Mouse (Mus musculus): Measurements from ENCODE around the gene Acox1. TPM values are rescaled to one million over a fixed set of nuclear protein-coding genes. Genes with fewer than 3 reads are reported as not detected.

Gene Acox1
- polyA plus RNA-seq, 1 experiment from 2014 or later, result 36.0 TPM

- no peak overlapping the region for H3K4me2 ChIP-seq
- H3K4me3 ChIP-seq (replicated peaks), result no peak overlapping the region
- H3K36me3 ChIP-seq (replicated peaks), result peaks cover 19% of the 10 kb centered on the region
- H3K9ac ChIP-seq, result no peak overlapping the region
- no peak overlapping the region for H3K27ac ChIP-seq
- H3K27me3 ChIP-seq, result no peaks in the 10 kb centered on the region
- 87% methylated on average over 4 of the region's 4 CpGs for WGBS
- H3K4me1 ChIP-seq, result no peaks in the 10 kb centered on the region
- no peak for ATAC-seq (ENCODE audit: low FRiP score)
- H3K9me3 ChIP-seq, result no peaks in the 10 kb centered on the region
These were observed 7.8 kb upstream of the Acox1 start for GRCm38 (mm10) chr11:116206678-116207077.

DNA sequence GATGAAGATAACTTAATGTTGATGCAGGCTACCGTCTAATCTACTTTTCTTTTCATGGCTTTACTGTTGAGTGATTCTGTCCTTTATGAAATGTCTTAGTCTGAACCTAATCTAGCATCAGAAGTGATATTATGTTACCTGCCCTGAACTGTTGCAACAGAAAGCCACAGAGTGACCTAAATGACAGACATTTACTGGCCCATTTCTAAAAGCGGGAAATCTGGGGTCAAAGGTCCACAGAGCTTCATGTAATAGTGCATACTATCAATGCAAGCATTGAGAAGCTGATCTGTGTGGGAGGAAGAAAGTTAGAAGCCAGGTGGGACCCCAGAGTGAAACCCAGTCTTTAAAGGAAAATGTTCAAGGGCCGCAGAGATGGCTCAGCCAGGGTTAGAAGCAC, 4.3 kb upstream of the Acox1 start:
- WGBS, result 96% methylated on average over 3 of the region's 3 CpGs
- no peaks in the 10 kb centered on the region for H3K9me3 ChIP-seq
- no peak overlapping the region for H3K4me2 ChIP-seq
- H3K9ac ChIP-seq, result no peak overlapping the region
- peaks cover 5% of the 10 kb centered on the region for H3K4me1 ChIP-seq
- no peak overlapping the region for H3K27ac ChIP-seq
- H3K36me3 ChIP-seq (replicated peaks), result peaks cover 19% of the 10 kb centered on the region
- H3K4me3 ChIP-seq (replicated peaks), result no peak overlapping the region
- no peak for ATAC-seq (ENCODE audit: low FRiP score)
- H3K27me3 ChIP-seq, result no peaks in the 10 kb centered on the region

- 90% methylated on average over 2 of the region's 2 CpGs for WGBS
- Histone ChIP-seq H3K27me3 (no peaks in the 10 kb centered on the region), H3K4me1 (peaks cover 16% of the 10 kb centered on the region), H3K4me3 (replicated peaks) (no peak overlapping the region), H3K4me2 (no peak overlapping the region), H3K9me3 (no peaks in the 10 kb centered on the region), H3K27ac (no peak overlapping the region), H3K36me3 (replicated peaks) (peaks cover 13% of the 10 kb centered on the region), H3K9ac (no peak overlapping the region)
- no peak for ATAC-seq (ENCODE audit: low FRiP score)
These were observed 2.3 kb upstream of the Acox1 start for GRCm38 (mm10) chr11:116201151-116201550.

DNA sequence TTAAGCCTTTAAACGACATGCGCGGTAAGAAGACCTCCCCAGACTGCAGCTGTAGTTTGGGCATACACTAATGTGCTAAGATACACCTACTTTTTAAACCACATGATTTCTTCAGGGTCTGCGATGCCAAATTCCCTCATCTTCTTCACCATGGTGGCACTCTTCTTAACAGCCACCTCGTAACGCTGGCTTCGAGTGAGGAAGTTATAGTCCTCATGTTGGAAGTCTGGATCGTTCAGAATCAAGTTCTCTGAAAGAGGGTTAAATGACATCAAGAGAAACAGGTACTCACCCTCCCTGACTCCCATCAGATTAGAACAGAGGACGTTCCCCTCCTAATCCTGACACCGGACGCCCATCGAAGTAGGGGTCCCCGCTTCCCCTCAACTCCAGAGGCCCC, 713 bp downstream of the Acox1 start:
- peak overlapping the region; percentile 68 for H3K9ac ChIP-seq
- H3K36me3 ChIP-seq (replicated peaks), result peaks cover 12% of the 10 kb centered on the region
- no peaks in the 10 kb centered on the region for H3K9me3 ChIP-seq
- no peaks in the 10 kb centered on the region for H3K27me3 ChIP-seq
- peak overlapping the region; percentile 90 for H3K27ac ChIP-seq
- WGBS, result 27% methylated on average over 13 of the region's 13 CpGs
- no peak for ATAC-seq (ENCODE audit: low FRiP score)
- peaks cover 16% of the 10 kb centered on the region for H3K4me1 ChIP-seq
- peak overlapping the region; percentile 61 for H3K4me3 ChIP-seq (replicated peaks)
- H3K4me2 ChIP-seq, result peak overlapping the region; percentile 79

- Histone ChIP-seq H3K9ac (no peak overlapping the region), H3K4me3 (replicated peaks) (no peak overlapping the region; the same call in 1 of the 2 replicates), H3K27me3 (no peaks in the 10 kb centered on the region), H3K4me1 (peaks cover 16% of the 10 kb centered on the region), H3K27ac (no peak overlapping the region), H3K36me3 (replicated peaks) (peaks cover 12% of the 10 kb centered on the region), H3K4me2 (peak overlapping the region; percentile 79), H3K9me3 (no peaks in the 10 kb centered on the region)
- no peak for ATAC-seq (ENCODE audit: low FRiP score)
- 92% methylated on average over 6 of the region's 6 CpGs for WGBS
These were observed 1.3 kb downstream of the Acox1 start for GRCm38 (mm10) chr11:116197584-116197906.

DNA sequence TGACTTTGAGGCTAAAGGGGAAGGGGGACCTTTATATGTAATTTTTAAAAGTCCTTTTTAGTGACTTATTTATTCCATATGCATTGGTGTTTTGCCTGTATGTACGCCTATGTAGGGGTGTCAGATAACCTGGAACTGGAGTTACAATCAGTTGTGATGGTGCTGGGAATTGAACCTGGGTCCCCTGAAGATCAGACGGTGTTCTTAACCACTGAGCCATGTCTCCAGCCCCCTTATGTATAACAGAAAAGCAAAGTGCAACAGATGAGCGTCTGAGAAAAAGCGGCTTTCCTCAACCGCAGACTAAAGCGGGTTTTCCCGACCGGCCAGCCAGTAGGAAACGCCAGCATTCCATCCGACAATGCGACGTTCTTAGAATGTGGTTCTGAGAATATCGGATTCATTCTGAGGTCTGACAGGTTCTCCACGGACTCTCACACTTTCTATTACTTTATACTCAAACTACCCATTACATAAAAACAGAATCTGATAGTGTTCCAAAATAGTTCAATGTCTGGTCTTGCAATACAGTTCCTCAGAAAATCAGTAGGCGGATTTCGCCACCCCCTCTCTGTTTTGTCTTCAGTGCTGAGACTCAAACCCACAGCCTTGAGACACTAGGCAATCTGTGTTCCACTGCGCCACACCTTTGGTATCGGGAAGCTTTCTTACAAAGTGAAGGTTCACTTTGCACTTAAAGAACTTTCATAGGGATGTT, 1.8 kb downstream of the Acox1 start:
- 95% methylated on average over 18 of the region's 18 CpGs for WGBS
- Histone ChIP-seq H3K4me3 (replicated peaks) (no peak overlapping the region), H3K9ac (no peak overlapping the region), H3K9me3 (no peaks in the 10 kb centered on the region), H3K36me3 (replicated peaks) (peaks cover 12% of the 10 kb centered on the region), H3K4me1 (peaks cover 16% of the 10 kb centered on the region), H3K27me3 (no peaks in the 10 kb centered on the region), H3K4me2 (no peak overlapping the region; the same call in 1 of the 2 replicates), H3K27ac (no peak overlapping the region)
- ATAC-seq (ENCODE audit: low FRiP score), result no peak

GRCm38 (mm10) chr11:116196336-116196735, 2.5 kb downstream of the Acox1 start:
- Histone ChIP-seq H3K4me3 (replicated peaks) (no peak overlapping the region), H3K27ac (no peak overlapping the region), H3K4me1 (peaks cover 16% of the 10 kb centered on the region), H3K27me3 (no peaks in the 10 kb centered on the region), H3K9ac (no peak overlapping the region), H3K9me3 (no peaks in the 10 kb centered on the region), H3K4me2 (no peak overlapping the region), H3K36me3 (replicated peaks) (peaks cover 16% of the 10 kb centered on the region)
- ATAC-seq (ENCODE audit: low FRiP score), result no peak
- 93% methylated on average over 3 of the region's 3 CpGs for WGBS

GRCm38 (mm10) chr11:116195252-116195651, 3.6 kb downstream of the Acox1 start:
- H3K9me3 ChIP-seq, result no peaks in the 10 kb centered on the region
- no peaks in the 10 kb centered on the region for H3K27me3 ChIP-seq
- no peak overlapping the region for H3K4me3 ChIP-seq (replicated peaks)
- 81% methylated on average over 5 of the region's 5 CpGs for WGBS
- no peak overlapping the region for H3K27ac ChIP-seq
- H3K4me1 ChIP-seq, result peaks cover 16% of the 10 kb centered on the region
- no peak for ATAC-seq (ENCODE audit: low FRiP score)
- H3K4me2 ChIP-seq, result no peak overlapping the region
- no peak overlapping the region for H3K9ac ChIP-seq
- H3K36me3 ChIP-seq (replicated peaks), result peaks cover 21% of the 10 kb centered on the region

DNA sequence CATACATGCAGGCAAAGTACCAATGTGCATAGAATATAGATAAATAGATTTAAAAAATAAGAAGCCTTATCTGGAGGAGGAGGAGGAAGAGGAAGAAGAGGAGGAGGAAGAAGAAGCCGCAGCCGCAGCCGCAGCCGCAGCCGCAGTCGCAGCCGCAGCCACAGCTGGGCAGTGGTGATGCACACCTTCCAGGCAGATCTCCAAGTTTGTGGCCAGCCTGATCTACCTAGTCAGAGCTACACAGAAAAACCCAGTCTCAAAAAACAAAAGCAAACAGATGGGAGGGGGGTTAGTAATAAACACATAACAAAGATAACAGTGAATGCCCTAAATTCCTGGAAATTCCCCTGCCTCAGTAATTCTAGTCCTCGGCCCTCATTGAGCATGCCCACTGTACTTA, 4.2 kb downstream of the Acox1 start:
- Histone ChIP-seq H3K27ac (no peak overlapping the region), H3K4me3 (replicated peaks) (no peak overlapping the region), H3K36me3 (replicated peaks) (peaks cover 24% of the 10 kb centered on the region), H3K9me3 (no peaks in the 10 kb centered on the region), H3K4me1 (peaks cover 14% of the 10 kb centered on the region), H3K4me2 (no peak overlapping the region), H3K27me3 (no peaks in the 10 kb centered on the region), H3K9ac (no peak overlapping the region)
- WGBS, result 90% methylated on average over 8 of the region's 8 CpGs
- ATAC-seq (ENCODE audit: low FRiP score), result no peak

- Histone ChIP-seq H3K4me1 (peaks cover 8% of the 10 kb centered on the region), H3K9ac (no peak overlapping the region), H3K27ac (peak overlapping the region; percentile 38; the same call in 1 of the 2 replicates), H3K4me2 (no peak overlapping the region), H3K4me3 (replicated peaks) (no peak overlapping the region), H3K27me3 (no peaks in the 10 kb centered on the region), H3K36me3 (replicated peaks) (peaks cover 44% of the 10 kb centered on the region), H3K9me3 (no peaks in the 10 kb centered on the region)
- 47% methylated on average over 11 of the region's 11 CpGs for WGBS
- no peak for ATAC-seq (ENCODE audit: low FRiP score)
These were observed 11.5 kb downstream of the Acox1 start for GRCm38 (mm10) chr11:116187226-116187930.

DNA sequence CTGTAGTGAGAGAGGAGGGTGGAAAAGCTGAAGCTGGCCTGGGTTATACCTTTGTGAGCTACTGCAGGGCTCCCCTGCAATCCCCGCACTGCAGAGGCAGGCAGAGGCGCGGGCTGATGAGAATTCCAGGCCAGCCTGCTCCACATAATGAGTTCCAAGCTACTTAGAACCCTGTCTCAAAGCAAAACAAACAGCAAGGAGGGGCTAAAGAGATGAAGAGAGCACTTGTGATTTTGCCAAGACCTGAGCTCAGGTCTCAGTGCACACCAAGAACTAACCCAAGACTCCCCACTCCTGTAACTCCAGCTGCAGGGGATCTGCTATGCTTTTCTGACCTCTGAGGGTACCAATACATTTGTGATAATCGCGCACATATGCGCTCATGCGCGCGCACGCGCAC, 12.5 kb downstream of the Acox1 start:
- no peaks in the 10 kb centered on the region for H3K9me3 ChIP-seq
- no peak overlapping the region for H3K9ac ChIP-seq
- WGBS, result 86% methylated on average over 11 of the region's 11 CpGs
- H3K27me3 ChIP-seq, result no peaks in the 10 kb centered on the region
- peaks cover 8% of the 10 kb centered on the region for H3K4me1 ChIP-seq
- peaks cover 46% of the 10 kb centered on the region for H3K36me3 ChIP-seq (replicated peaks)
- H3K4me3 ChIP-seq (replicated peaks), result no peak overlapping the region
- H3K4me2 ChIP-seq, result no peak overlapping the region
- ATAC-seq (ENCODE audit: low FRiP score), result no peak
- H3K27ac ChIP-seq, result no peak overlapping the region

- Histone ChIP-seq H3K4me3 (replicated peaks) (no peak overlapping the region), H3K4me1 (peaks cover 8% of the 10 kb centered on the region), H3K27me3 (no peaks in the 10 kb centered on the region), H3K27ac (no peak overlapping the region), H3K9me3 (no peaks in the 10 kb centered on the region), H3K9ac (no peak overlapping the region), H3K4me2 (no peak overlapping the region), H3K36me3 (replicated peaks) (peaks cover 45% of the 10 kb centered on the region)
- WGBS, result 87% methylated on average over 3 of the region's 3 CpGs
- ATAC-seq (ENCODE audit: low FRiP score), result no peak
These were observed 13.0 kb downstream of the Acox1 start for GRCm38 (mm10) chr11:116185836-116186235.
